Mouse (Mus musculus) embryo, embryonic 9.5 days (tissue): Measurements from ENCODE around the gene Gm10642.
A peak's percentile ranks its signal among the peaks of the same experiment; 100 is the strongest.

ENCODE experiments used
- DNase-seq: peaks from one replicate; pipeline ENCODE4 v3.0.0-alpha.2; 2017; ENCODE audit errors: extremely low spot score

The Gm10642 gene

DNA sequence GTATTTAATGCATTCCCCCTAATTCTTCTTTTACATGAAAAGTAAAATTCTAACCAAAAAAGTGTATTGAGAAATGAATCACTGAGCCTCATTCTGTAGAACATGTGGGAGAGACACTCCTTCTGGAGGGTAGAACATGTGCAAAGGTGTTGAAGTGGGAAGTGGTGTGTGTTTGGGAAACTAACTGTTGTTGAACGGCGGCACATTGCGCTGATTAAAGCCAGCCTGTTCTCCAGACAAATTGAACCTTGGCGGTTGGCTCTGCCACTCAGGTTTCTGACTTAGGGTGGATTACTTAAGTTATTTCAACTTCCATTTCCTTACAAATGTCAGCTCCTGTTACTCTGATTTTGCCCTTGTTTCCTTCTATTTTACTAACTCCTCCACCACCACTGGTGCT lies 17.6 kb downstream of the Gm10642 start:
- DNase-seq, result no peak

DNA sequence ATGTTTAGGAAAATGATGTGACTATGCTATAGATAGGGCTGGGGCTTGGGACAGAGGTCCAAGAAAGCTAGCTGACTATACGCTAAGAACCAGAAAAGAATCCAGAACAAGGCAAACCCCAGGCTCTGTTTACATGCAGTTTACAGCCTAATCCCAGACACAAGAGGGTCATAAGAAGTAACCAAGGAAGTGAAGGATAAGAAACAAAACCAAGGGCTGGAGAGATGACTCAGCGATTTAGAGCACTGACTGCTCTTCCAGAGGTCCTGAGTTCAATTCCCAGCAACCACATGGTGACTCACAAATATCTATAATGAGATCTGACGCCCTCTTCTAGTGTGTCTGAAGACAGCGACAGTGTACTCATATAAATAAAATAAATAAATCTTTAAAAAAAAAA lies 19.1 kb downstream of the Gm10642 start:
- no peak for DNase-seq

DNA sequence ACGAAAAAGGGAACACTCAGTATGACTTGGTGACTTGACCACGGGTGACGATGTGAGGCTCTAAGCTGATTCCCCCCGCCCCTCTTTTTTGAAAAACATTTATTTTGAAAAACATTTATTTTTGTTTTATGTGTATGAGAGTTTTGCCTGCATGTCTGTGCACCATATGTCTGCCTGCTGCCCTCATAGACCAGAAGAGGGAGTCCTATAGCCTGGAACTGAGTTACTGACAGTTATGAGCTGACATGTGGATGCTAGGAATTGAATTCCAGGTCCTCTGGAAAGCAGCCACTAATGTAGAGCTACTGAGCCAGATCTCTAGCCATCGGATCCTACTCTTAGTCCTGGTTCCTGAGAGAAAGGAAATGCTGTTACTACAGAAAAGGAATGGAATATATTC lies 19.9 kb downstream of the Gm10642 start:
- no peak for DNase-seq

DNA sequence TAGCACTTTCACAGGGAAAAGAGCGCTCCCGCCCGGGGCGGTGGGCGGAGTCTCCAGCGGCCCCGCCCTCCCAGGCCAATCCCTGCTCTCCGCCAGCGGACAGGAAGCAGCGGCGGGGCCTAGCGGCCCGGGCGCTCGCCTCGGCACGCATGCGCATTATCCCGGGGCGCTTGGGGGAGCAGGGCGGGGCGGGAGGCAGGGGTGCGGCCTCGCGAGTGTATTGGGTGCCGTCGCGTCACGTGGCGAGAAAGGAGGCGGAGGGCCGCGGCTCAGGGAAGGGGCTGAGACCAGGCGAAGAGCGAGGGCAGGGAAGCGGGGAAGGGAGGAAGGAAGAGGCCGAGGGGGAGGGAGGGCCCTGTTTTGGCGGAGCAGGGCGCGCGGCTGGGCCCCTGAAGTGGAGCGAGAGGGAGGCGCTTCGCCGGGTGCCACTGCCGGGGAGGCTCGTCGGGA lies 22.7 kb downstream of the Gm10642 start, which contains the start of gene Adam10:
Adam10 (plus strand) TSS at position 316 of the 450 bp plus-strand sequence.
- peak; percentile 99 for DNase-seq

DNA sequence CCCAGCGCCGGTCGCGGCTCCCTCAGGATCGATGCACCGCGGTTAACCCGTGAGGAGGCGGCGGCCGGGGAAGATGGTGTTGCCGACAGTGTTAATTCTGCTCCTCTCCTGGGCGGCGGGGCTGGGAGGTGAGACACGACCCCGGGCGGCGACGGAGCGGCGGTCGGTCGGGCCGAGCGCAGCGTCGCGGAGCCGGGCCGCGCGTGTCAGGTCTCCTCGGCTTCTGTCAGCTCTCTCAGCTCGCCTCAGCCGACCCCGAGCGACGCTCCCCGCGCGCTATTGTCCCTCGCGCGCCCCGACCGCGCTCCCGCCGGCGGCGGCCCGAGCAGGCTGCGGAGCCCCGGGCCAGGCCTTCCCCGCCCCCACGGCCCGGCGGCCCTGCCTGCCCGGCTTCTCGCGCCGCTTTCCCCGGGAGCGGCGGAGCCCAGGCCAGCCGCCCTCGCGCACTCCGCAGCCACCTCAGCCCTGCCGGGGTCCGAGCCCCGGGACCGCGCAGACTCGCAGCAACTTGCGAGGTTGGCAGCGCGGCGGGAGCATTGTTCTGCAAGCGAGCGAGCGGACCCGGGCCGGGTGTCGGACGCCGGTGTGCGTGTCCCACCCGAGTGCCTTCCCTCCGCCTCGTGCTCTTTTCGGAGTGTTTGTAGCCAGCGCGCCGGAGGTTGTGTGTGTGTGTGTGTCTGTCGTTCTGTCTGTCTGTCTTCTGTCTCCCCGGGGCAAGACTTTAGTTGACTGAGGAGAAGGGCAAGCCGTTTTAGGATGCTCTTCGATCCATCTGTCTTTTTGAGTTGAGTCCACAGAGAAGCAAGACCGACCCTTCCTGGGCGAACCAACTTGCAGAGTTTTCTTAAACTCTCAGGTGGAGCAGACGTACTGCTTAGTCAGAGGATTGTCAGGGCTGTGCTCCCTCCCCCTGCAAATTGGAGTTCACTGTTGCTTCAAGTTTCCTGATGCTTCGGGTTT lies 23.4 kb downstream of the Gm10642 start:
- DNase-seq, result peak; percentile 73

DNA sequence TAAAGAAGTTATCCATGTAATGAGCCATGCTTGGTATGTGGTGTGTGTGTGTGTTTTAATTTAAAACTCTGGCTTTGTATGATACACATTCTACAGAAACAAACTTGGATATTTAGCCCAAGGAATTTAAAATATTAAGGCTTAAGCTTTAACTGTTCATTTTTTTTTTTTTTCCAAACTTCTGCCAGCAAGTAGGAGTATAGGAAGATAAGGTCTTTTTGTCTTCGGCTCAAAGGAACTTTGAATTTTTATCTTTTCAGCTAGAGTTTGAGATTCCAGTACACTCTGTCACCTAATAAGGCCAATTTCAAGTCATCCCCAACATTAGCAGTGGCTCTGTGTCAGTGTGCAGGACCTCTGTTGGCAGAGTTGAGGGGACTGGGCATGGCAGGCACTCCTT lies 26.2 kb downstream of the Gm10642 start:
- no peak for DNase-seq

DNA sequence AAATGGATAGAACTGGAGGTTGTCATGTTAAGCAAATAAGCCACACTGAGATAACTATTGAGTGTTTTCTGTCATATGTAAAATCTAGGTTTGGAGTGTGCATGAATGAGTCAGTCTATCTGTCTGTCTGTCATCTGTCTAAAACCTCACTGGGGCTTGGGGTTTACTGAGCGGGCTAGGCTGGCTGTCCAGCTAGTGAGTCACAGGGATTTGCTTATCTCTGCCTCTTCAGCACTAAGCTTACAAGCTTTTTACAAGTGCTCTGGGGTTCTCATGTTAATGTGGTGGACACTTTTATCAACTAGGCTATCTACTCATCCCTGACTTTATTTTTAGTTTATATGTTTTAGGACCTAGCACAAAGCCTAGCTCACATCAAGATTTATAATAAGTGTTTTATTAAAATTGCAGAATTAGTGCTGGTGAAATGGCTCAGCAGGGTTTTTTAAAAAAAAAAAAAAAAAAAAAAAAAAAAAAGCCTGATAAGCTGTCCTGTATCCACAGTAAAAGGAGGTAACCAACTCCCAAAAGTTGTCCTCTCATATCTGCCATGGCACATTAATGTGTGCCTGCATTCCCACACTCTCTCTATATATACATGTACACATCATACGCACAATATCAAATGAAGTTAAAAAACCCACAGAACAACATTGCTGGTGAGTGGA lies 32.4 kb downstream of the Gm10642 start:
- no peak for DNase-seq

DNA sequence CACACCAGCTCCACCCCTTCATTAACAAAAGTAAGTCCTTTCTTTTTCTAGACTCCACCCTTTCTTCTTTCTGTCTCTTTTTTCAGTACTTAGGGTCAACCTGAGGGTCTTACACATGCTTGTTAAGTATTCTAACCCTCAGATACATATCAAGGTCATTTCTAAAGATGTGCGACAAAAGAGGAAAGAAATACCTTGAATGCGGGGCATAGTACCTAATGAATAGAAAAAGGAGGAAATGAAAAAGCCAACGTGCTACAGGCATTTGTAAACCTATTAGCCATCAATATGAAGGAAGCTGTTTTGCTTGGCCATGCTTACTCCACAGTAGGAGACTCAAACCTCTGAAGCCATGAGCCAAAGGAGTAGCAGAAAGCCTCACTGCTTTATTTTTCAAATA lies 33.9 kb downstream of the Gm10642 start:
- no peak for DNase-seq

DNA sequence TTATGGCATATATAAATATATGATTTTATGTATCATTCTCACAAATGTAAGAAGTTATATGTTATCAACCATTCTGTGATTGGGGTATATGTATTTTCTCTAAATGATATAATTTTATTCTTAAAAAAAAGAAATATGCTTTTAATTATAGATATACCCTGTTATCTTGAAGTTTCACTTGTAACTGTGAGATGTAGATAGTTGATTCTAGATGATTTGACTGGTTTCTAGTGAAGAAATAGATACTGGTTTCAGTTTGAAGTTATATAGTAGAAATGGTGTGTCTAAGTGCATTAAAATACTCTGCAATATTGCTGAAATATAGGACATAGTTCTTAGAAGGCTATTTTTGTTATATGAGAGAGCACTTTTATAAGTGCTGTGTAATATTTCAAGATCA lies 34.5 kb downstream of the Gm10642 start:
- DNase-seq, result no peak

DNA sequence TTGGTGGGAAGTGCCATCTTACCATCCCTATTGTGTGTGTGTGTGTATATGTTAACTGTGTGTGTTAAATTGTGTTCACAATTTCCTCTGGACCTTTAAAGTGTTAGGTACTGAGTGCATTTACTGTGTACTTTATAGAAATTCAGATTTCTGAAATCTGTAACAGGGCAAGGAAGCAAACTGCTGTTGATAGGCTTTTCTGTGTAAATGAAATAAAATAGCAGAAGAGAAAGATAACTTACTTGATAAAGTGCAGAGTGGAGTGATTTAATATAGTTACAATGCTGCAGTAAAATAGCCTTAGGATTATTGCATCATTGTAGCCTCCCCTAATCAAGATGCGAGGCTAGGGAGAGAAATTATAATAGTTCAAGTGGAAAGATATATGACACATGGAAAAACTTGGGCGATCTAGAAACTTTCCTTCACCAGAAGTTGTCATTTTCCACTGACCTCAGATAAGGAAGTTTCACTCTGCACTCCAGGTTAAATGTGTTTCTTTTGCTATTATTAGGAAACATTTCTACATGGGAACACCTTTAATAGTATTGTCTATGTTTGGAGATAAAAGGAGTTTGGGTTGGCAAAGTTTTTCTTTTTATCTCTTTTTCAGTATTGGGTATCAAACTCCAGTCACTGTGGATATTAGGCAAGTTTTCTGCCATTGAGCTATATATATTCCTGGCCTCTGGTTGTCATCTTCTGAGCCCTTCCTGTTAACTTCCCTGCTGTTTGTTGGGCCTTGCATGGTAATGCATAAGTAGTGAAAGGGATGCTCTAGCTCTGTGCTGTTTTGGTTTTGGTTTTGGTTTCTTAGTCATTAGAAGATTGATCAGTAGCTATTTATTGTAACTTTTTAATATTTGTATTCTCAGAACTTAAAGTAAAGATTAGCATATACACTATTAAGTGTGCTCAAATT lies 36.0 kb downstream of the Gm10642 start:
- no peak for DNase-seq

DNA sequence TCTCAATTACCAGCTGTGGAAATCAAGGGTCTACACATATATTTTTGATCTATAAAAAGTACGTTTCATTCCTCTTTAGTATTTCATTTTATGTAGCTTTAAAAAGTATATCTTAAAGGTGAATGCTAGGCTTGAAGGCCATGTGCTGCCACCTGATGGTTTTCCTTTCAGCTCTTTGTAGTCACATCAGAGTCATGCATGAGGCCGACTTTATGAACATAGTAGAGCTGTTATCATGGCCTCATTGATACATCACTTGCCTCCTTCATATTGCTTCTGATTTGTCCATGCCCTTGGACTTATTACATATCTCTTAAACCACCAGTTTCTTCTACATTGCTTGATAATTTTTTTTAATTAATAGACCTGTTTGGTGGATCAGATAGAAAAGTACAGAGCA lies 39.7 kb downstream of the Gm10642 start:
- DNase-seq, result no peak

DNA sequence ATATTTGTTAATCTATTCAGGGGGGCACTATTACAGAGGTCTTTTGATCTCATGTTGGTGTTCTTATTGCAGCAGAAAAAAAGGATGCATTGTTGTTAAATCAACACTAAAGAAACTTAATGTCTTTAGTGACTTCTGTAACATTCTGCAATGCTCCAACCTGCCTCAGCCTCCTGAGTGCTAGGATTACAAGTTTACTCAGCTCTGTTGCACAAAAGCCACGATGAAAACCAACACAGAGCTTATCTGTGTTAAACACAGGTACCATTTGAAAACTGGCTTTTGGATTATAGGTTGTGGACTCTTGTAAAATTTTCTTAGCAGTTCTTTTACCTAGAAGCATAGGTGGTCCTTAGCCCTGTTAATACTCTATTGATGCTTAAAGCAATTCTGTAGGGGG lies 42.0 kb downstream of the Gm10642 start:
- no peak for DNase-seq

DNA sequence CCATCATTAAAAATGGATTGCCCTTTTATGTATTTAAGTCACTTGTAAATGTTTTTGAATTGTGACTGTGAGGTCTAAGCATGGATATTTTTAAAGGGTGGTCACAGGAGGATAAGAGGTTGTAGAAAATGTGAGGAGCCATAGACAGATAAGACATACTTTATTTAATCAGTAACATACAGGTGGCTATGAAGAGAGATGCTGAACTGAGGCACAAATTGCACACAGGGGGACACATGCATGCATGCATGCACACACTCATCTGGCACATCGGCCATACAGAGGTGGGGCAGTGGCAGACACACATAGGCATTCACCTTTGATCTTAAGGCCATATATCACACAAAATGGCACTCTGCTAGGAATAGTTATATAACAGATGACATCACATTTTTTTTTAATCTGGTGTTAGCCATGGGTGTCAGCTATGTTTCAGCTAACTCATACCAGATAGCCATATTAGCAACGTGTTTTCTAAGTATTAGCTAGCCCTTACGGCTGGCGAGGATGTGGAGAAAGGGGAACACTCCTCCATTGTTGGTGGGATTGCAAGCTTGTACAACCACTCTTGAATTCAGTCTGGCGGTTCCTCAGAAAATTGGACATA lies 47.6 kb downstream of the Gm10642 start:
- DNase-seq, result no peak

DNA sequence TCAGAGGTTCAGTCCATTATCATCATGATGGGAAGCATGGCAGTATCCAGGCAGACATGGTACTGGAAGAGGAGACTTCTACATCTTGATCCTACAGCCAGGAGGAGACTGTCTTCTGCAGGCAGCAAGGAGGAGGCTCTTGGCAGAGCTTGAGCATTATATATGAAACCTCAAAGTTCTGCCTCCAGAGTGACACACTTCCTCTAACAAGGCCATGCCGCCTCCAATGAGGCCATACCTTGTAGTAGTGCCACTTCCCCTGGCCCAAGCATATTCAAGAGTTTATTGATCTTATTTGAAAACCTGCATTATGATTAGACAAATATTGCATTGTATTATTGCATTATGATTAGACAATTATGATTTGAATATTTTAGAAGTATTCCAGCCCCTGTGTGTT lies 50.4 kb downstream of the Gm10642 start:
- no peak for DNase-seq
